Mouse (Mus musculus): ENCODE results near the gene Msx2. TPM values are rescaled to one million over a fixed set of nuclear protein-coding genes. Genes with fewer than 3 reads are reported as not detected.

The Msx2 gene
- polyA plus RNA-seq (2015; fragmentation: Illumina TruSeq; extraction: RNeasy Lipid Tissue Mini Kit (QIAGEN cat#74804); ENCODE audit: low read depth, low replicate concordance): 0.18 TPM

DNA sequence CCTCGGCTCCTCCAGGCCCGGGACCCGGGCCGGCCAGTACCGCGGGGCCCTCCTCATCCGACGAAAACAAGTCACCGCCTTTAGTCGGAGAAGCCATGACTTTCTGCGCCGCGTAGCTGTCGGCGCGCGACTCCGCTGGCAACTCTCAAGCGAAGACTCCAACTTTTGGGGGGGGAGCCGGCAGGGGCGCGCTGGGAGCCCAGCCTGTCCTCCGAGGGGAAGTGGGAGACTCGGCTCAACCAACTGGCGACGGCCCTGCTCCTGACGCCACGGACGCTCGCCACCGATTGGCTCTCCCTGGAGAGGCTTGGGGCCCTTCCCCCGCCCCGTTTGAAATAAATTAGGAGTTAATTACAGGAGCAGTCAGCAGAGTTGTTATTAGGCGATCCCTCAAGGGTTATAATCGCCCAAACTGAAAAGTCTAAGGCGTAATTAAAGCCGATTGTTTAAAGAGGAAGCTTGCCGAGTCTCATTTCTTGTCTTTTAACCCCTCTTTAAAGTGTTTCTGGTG is at the start of gene Msx2:
Msx2 (minus strand) TSS at position 461 of the 511 bp plus-strand sequence.

Other genes with a start within 250 kb of the Msx2 start
- gene Ror2, start 186.9 kb downstream of the Msx2 start, polyA plus RNA-seq (2015; fragmentation: Illumina TruSeq; extraction: RNeasy Lipid Tissue Mini Kit (QIAGEN cat#74804); ENCODE audit: low read depth, low replicate concordance): 0.57 TPM
- 31.0 TPM for gene Sptlc1, start 95.7 kb downstream of the Msx2 start, polyA plus RNA-seq (2015; fragmentation: Illumina TruSeq; extraction: RNeasy Lipid Tissue Mini Kit (QIAGEN cat#74804); ENCODE audit: low read depth, low replicate concordance)

Measured in brain, adult 10 weeks (tissue).